In genomic region chr6:100109979-100110378, GRCm38 (mm10) we compare ENCODE assay signal across 8 mouse cellular contexts.
DNase-seq lines count a peak whose midpoint lies in the region; ATAC-seq lines count a peak whose summit lies in the region.
"Had no signal": no experiment of that assay in that cellular context is flagged by ENCODE, and none has a peak within 500 bp of the region (broad histone marks: within the 10 kb centered on the region; RNA-seq: fewer than 3 reads in every experiment).

No protein-coding gene starts in this region.

- DNase-seq in right cerebral cortex, adult 2 months (ENCODE audit: low spot score in 2 of 2): peak; percentile 21 to 37
- DNase-seq in right cerebral cortex, postnatal 10 days (ENCODE audit: low spot score in 2 of 2): no peak
- peak; percentile 42 for DNase-seq in testis, postnatal 14 days (ENCODE audit: low spot score)
- DNase-seq in spleen, adult 12 weeks (ENCODE audit: low spot score): no peak
- DNase-seq in cerebellum, adult 9-10 months: no peak

- ATAC-seq in heart, embryonic 16.5 days (replicated peaks; ENCODE audit: extremely low read depth, insufficient read depth, low FRiP score): peak; percentile 42
- 0 out of 2 replicates have a peak, but pooled peaks have one; percentile 26 for ATAC-seq in liver, embryonic 16.5 days (ENCODE audit: low read depth)

- H3K36me3 ChIP-seq in heart, embryonic 16.5 days (ENCODE audit: control insufficient read depth, insufficient read depth): no peaks in the 10 kb centered on the region
- H3K36me3 ChIP-seq in liver, embryonic 16.5 days (ENCODE audit: control insufficient read depth, insufficient read depth): no peaks in the 10 kb centered on the region
- H3K36me3 ChIP-seq: limb, embryonic 15.5 days had no signal

- WGBS in heart, embryonic 16.5 days: 10% methylated on average over 7 of the region's 7 CpGs
- WGBS in liver, embryonic 16.5 days (ENCODE audit: insufficient replicate concordance): 14% methylated on average over 7 of the region's 7 CpGs

- no peak overlapping the region for H3K4me3 ChIP-seq in heart, embryonic 16.5 days (ENCODE audit: low read length)
- H3K4me3 ChIP-seq in liver, embryonic 16.5 days (ENCODE audit: low read depth, low read length): no peak overlapping the region
- H3K4me3 ChIP-seq: limb, embryonic 15.5 days had no signal

- 0 out of 2 replicates have a peak overlapping the region, but pooled peaks have one; percentile 3 for H3K4me2 ChIP-seq in heart, embryonic 16.5 days (ENCODE audit: low read depth, low read length)
- H3K4me2 ChIP-seq in liver, embryonic 16.5 days (ENCODE audit: low read depth, low read length): no peak overlapping the region
- H3K4me2 ChIP-seq: limb, embryonic 15.5 days had no signal

- H3K27me3 ChIP-seq in heart, embryonic 16.5 days (ENCODE audit: control insufficient read depth, insufficient read depth, low read length): peaks cover 5% of the 10 kb centered on the region
- no peaks in the 10 kb centered on the region for H3K27me3 ChIP-seq in liver, embryonic 16.5 days (ENCODE audit: control insufficient read depth, insufficient read depth, low read depth, low read length)

- no peak overlapping the region for H3K9ac ChIP-seq in heart, embryonic 16.5 days (ENCODE audit: low read length)
- no peak overlapping the region for H3K9ac ChIP-seq in liver, embryonic 16.5 days (ENCODE audit: low read depth, low read length)
- H3K9ac ChIP-seq: limb, embryonic 15.5 days had no signal

- no peaks in the 10 kb centered on the region for H3K9me3 ChIP-seq in heart, embryonic 16.5 days (replicated peaks; ENCODE audit: control insufficient read depth, low read length)
- no peaks in the 10 kb centered on the region for H3K9me3 ChIP-seq in liver, embryonic 16.5 days (replicated peaks; ENCODE audit: control insufficient read depth, low read length)
- H3K9me3 ChIP-seq: limb, embryonic 15.5 days had no signal

- H3K27ac ChIP-seq in heart, embryonic 16.5 days (ENCODE audit: low read length): 0 out of 2 replicates have a peak overlapping the region, but pooled peaks have one; percentile 37
- H3K27ac ChIP-seq in liver, embryonic 16.5 days (ENCODE audit: low read length): no peak overlapping the region
- H3K27ac ChIP-seq: limb, embryonic 15.5 days had no signal

- peaks cover 27% of the 10 kb centered on the region for H3K4me1 ChIP-seq in heart, embryonic 16.5 days (ENCODE audit: control insufficient read depth, insufficient read depth, low read length)
- H3K4me1 ChIP-seq in liver, embryonic 16.5 days (ENCODE audit: control insufficient read depth, low read depth, low read length): no peaks in the 10 kb centered on the region; the same call in 1 of the 2 replicates

Comparison
In these comparisons a context has a peak if more than half of its experiments do, and no peak if none do; other contexts are left out.
1. DNase-seq: peak in right cerebral cortex, adult 2 months (2 of 2) and testis, postnatal 14 days (single experiment); none in right cerebral cortex, postnatal 10 days (0 of 2), spleen, adult 12 weeks (single experiment) and cerebellum, adult 9-10 months (single experiment).